Mouse (Mus musculus): Measurements from ENCODE around the gene Icam5. TPM values are rescaled to one million over a fixed set of nuclear protein-coding genes. Genes with fewer than 3 reads are reported as not detected.

Gene Icam5
- polyA plus RNA-seq, 1 experiment from 2014 or later, result 0.08 TPM

DNA sequence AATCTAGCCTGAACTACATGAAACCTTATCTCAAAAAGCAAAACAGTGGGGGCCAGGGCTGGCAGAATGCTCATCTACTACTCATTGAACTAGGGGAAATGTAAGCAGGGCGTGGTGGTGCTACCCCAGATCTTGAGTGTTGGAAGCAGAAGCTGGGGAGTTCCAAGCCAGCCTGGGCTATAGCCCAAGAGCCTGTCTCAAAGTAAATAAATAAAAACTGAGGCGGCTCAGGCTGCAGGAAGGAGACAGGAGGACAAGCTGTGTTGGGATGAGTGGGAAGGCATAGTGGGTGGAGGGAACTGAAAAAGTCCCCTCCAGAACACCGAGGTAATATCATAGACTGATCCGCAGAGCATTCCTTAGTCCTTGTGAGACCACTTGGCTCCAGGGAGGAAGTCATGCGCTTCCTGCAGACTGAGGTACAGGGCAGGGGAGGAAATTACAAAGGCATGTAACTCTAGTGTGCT, 20.0 kb upstream of the Icam5 start:
- H3K27ac ChIP-seq (ENCODE audit: low read depth, low read length), result no peak overlapping the region; the same call in 1 of the 2 replicates
- no peak for TF ChIP-seq CTCF (IDR thresholded peaks at IDR 0.05; ENCODE audit: low read depth)
- H3K9me3 ChIP-seq (ENCODE audit: control insufficient read depth), result no peaks in the 10 kb centered on the region
- ATAC-seq, result no peak
- H3K36me3 ChIP-seq (ENCODE audit: control insufficient read depth, insufficient read depth), result peaks cover 24% of the 10 kb centered on the region
- no peaks in the 10 kb centered on the region for H3K4me1 ChIP-seq (replicated peaks; ENCODE audit: control insufficient read depth, insufficient read depth, low read length)
- no peak overlapping the region for H3K4me2 ChIP-seq (replicated peaks; ENCODE audit: low read depth)
- no peak overlapping the region for H3K9ac ChIP-seq (ENCODE audit: low read depth, low read length)
- WGBS, result 33% methylated on average over 5 of the region's 5 CpGs
- no peak overlapping the region for H3K4me3 ChIP-seq (ENCODE audit: low read depth, low read length)
- H3K27me3 ChIP-seq (replicated peaks; ENCODE audit: control insufficient read depth, insufficient read depth, low read length), result no peaks in the 10 kb centered on the region

DNA sequence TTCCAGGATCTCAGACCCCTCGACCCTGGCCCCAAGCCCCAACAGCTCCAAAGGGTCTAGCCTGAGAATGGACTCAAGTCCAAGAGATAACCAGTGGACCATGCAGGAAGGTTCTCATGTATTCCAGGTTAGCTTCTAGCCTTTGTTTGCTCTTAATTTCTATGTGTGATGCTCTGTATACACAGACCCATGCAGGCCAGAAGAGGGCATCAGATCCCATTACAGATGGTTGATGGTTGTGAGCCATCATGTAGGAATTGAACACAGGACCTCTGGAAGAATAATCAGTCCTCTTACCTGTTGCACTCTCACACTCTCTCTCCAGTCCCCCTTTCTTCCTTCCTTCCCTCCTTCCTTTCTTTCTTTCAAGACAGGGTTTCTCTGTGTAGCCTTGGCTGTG, 19.5 kb upstream of the Icam5 start:
- H3K4me1 ChIP-seq (replicated peaks; ENCODE audit: control insufficient read depth, insufficient read depth, low read length), result no peaks in the 10 kb centered on the region
- H3K9me3 ChIP-seq (ENCODE audit: control insufficient read depth), result no peaks in the 10 kb centered on the region
- no peak overlapping the region for H3K4me3 ChIP-seq (ENCODE audit: low read depth, low read length)

GRCm38 (mm10) chr9:21014691-21015570, 16.9 kb upstream of the Icam5 start:
- no peaks in the 10 kb centered on the region for H3K4me1 ChIP-seq (replicated peaks; ENCODE audit: control insufficient read depth, insufficient read depth, low read length)
- H3K9me3 ChIP-seq (ENCODE audit: control insufficient read depth), result no peaks in the 10 kb centered on the region
- no peak for TF ChIP-seq CTCF (IDR thresholded peaks at IDR 0.05; ENCODE audit: low read depth)
- no peaks in the 10 kb centered on the region for H3K36me3 ChIP-seq (ENCODE audit: control insufficient read depth, insufficient read depth)
- H3K4me3 ChIP-seq (ENCODE audit: low read depth, low read length), result peak overlapping the region; percentile 45
- WGBS, result 11% methylated on average over 23 of the region's 29 CpGs
- peak overlapping the region; percentile 81 for H3K4me2 ChIP-seq (replicated peaks; ENCODE audit: low read depth)
- H3K9ac ChIP-seq (ENCODE audit: low read depth, low read length), result no peak overlapping the region
- ATAC-seq, result no peak
- no peaks in the 10 kb centered on the region for H3K27me3 ChIP-seq (replicated peaks; ENCODE audit: control insufficient read depth, insufficient read depth, low read length)
- peak overlapping the region; percentile 36; the same call in 1 of the 2 replicates for H3K27ac ChIP-seq (ENCODE audit: low read depth, low read length)

More for the DNA sequence above, 19.5 kb upstream of the Icam5 start:
- peak; percentile 45 for TF ChIP-seq CTCF (IDR thresholded peaks at IDR 0.05; ENCODE audit: low read depth)
- Histone ChIP-seq H3K4me2 (replicated peaks; ENCODE audit: low read depth) (no peak overlapping the region), H3K9ac (ENCODE audit: low read depth, low read length) (no peak overlapping the region), H3K27me3 (replicated peaks; ENCODE audit: control insufficient read depth, insufficient read depth, low read length) (no peaks in the 10 kb centered on the region), H3K36me3 (ENCODE audit: control insufficient read depth, insufficient read depth) (peaks cover 19% of the 10 kb centered on the region), H3K27ac (ENCODE audit: low read depth, low read length) (no peak overlapping the region)
- no peak for ATAC-seq
- 48% methylated on average over 1 of the region's 1 CpGs for WGBS

DNA sequence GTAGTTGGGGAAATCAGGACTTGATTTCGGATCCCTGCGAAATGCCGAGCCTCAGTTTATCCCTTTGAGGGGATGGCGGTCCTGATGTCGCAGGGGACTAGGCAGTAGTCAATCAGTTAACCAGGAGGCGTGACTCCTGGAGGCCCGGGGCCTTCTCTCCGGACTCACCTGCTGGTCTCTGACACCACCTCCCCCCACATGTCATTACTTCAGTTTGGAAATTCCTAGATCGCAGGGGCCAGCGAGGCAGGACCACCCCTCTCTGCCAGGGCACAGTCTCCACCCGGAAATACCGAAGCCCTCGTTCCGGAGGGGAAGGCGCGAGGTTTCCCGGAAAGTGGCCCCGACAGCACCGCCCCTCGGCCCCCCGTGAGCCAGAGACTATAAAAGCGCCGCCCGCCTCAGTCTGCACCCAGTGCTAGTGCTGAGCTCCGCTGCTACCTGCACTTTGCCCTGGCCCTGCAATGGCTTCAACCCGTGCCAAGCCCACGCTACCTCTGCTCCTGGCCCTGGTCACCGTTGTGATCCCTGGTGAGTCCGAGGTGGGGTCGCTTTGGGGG, 16.2 kb upstream of the Icam5 start, which contains the start of gene Icam1:
Gene Icam1, plus strand, starts transcription at position 415 of the 560 bp plus-strand sequence.
- H3K4me2 ChIP-seq (replicated peaks; ENCODE audit: low read depth), result peak within 1 kb of the TSS; percentile 81
- H3K9me3 ChIP-seq (ENCODE audit: control insufficient read depth), result no peaks in the 10 kb centered on the region
- TF ChIP-seq CTCF (IDR thresholded peaks at IDR 0.05; ENCODE audit: low read depth), result no peak
- peak; percentile 83 for ATAC-seq
- peak within 1 kb of the TSS; percentile 31; the same call in 1 of the 2 replicates for H3K9ac ChIP-seq (ENCODE audit: low read depth, low read length)
- H3K36me3 ChIP-seq (ENCODE audit: control insufficient read depth, insufficient read depth), result no peaks in the 10 kb centered on the region
- no peaks in the 10 kb centered on the region for H3K4me1 ChIP-seq (replicated peaks; ENCODE audit: control insufficient read depth, insufficient read depth, low read length)
- H3K27me3 ChIP-seq (replicated peaks; ENCODE audit: control insufficient read depth, insufficient read depth, low read length), result no peaks in the 10 kb centered on the region
- peak within 1 kb of the TSS; percentile 36 for H3K27ac ChIP-seq (ENCODE audit: low read depth, low read length)
- H3K4me3 ChIP-seq (ENCODE audit: low read depth, low read length), result peak within 1 kb of the TSS; percentile 45
- under 1% methylated on average over 30 of the region's 30 CpGs for WGBS

DNA sequence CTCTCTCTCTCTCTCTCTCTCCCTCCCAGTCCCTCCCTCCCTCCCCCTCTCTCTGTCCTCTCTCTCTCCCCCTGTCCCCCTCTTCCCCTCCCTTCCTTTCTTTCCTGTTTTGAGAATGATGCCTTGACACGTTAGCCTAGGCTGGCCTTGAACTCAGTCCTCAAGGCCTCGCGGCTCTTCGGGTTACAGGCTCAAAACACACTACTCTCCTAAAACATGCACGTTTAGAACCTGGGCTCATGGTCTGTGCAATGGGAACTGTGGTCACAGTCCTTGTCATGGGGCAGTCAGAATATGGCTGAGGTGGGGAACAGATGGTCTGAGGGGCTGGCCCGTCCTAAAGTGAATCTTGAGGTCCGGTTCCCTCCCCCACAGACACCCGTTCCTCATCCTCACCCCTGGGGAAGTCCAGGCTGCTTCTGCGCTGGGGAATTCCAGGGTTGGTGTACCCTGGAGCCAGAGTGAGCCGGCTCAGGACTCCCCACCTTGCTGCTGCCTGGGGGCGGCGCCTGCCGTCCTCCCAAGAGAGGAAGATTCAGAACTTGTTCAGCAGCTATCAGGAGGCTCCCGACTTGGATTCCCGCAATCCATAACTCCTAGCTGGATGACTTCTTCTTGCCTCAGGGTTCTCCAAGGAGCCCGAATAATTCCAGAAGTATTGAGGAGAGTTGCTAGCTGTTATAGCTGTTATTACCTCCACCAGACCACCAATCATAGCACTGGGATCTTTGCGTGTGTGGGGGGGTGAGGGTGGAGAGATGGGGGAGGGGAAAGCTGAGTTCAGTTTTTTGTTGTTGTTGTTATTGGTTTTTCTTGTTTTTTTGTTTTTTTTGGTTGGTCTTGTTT, 15.3 kb upstream of the Icam5 start:
- H3K36me3 ChIP-seq (ENCODE audit: control insufficient read depth, insufficient read depth), result no peaks in the 10 kb centered on the region
- no peaks in the 10 kb centered on the region for H3K4me1 ChIP-seq (replicated peaks; ENCODE audit: control insufficient read depth, insufficient read depth, low read length)
- WGBS, result 9% methylated on average over 17 of the region's 17 CpGs
- no peak overlapping the region for H3K27ac ChIP-seq (ENCODE audit: low read depth, low read length)
- H3K4me3 ChIP-seq (ENCODE audit: low read depth, low read length), result peak overlapping the region; percentile 45
- no peak for ATAC-seq
- peak overlapping the region; percentile 81 for H3K4me2 ChIP-seq (replicated peaks; ENCODE audit: low read depth)
- H3K27me3 ChIP-seq (replicated peaks; ENCODE audit: control insufficient read depth, insufficient read depth, low read length), result no peaks in the 10 kb centered on the region
- no peaks in the 10 kb centered on the region for H3K9me3 ChIP-seq (ENCODE audit: control insufficient read depth)
- no peak overlapping the region for H3K9ac ChIP-seq (ENCODE audit: low read depth, low read length)
- TF ChIP-seq CTCF (IDR thresholded peaks at IDR 0.05; ENCODE audit: low read depth), result no peak
